Mouse (Mus musculus) bone marrow, adult 2 months (tissue): ENCODE data around the gene E2f2. TPM values are rescaled to one million over a fixed set of nuclear protein-coding genes. Genes with fewer than 3 reads are reported as not detected.

ENCODE experiments used
- H3K27ac ChIP-seq: fragments of 200-500 bp; 2 replicates; pipeline ENCODE4 v1.5.1; 2012; ENCODE audit warnings: low read depth, mild to moderate bottlenecking, control low read depth, inconsistent platforms, low read length; ENCODE audit not compliant: control insufficient read depth, poor library complexity, insufficient read depth
- H3K4me1 ChIP-seq: fragments of 200-500 bp; 2 replicates; pipeline ENCODE4 v1.6.1; 2011; ENCODE audit warnings: low read length; ENCODE audit not compliant: control insufficient read depth, insufficient read depth
- H3K4me3 ChIP-seq: fragments of 200-500 bp; replicated peaks from 2 replicates; pipeline ENCODE3; 2011; ENCODE audit warnings: mild to moderate bottlenecking, low read depth, low read length, control low read depth; ENCODE audit not compliant: control insufficient read depth
- CTCF ChIP-seq: fragments of 200-500 bp; IDR thresholded peaks from 2 replicates; pipeline ENCODE4 v1.5.1; 2011; ENCODE audit warnings: low read length, control low read depth; ENCODE audit not compliant: control insufficient read depth, insufficient read depth
- POLR2A ChIP-seq: fragments of 200-500 bp; IDR thresholded peaks from 2 replicates; pipeline ENCODE4 v1.6.1; 2011; ENCODE audit warnings: low read depth, mild to moderate bottlenecking, control low read depth, low read length, borderline replicate concordance; ENCODE audit not compliant: control insufficient read depth
- WGBS: fragments of 180-500 bp; shearing (Covaris S2); methylation state at CpG from one replicate; pipeline ENCODE4 v1.1.7; 2018; 5-methylcytosine and 5-hydroxymethylcytosine counted together
- polyA plus RNA-seq: library from polyadenylated mRNA; stranded (reverse); fragments of >200 nt; gene quantifications from 2 replicates; pipeline ENCODE4 v1.2.4, GENCODE M21; 2011; ENCODE audit warnings: low replicate concordance; ENCODE audit not compliant: missing spikeins, insufficient read depth, insufficient read length

Gene E2f2
- polyA plus RNA-seq, 1 experiment = 157 TPM

DNA sequence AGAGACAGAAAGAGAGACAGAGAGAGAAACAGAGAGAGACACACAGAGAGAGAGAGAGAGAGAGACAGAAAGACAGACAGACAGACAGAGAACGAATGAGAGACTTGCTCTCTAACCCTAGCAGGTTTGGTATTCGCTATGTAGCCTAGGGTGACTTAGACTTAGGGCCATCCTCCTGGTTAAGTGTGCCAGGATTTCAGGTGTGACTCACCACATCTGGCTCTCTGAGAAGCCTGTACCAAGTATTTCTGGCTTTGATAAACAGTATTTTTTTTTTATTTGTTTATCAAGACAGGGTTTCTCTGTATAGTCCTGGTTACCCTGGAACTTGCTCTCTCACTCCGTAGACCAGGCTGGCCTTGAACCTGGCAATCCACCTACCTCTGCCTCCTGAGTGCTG, 4.5 kb upstream of the E2f2 start:
- 89% methylated on average over 3 of the region's 3 CpGs for WGBS
- no peak overlapping the region for H3K4me3 ChIP-seq
- TF ChIP-seq CTCF = no peak
- TF ChIP-seq POLR2A = no peak

DNA sequence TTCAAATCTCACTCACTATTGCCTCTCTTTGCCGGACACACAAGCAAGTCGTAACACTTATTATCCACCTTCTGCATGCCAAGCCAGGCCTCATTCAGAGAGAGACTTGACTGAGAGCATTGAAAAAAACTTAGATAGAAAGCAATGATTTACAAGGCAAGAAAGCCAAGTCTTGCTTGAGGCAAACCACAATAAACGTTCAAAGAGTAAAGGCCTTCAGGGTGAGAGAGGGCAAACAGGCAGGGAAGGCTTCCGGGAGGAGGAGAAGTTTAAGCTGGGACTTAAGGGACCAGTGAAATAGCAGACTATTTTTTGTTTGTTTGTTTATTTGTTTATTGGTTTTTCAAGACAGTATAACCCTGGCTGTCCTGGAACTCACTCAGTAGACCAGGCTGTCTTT, 1.8 kb upstream of the E2f2 start:
- Histone ChIP-seq H3K27ac (no peak overlapping the region), H3K4me1 (peaks cover 5% of the 10 kb centered on the region; the same call in 1 of the 2 replicates), H3K4me3 (no peak overlapping the region)
- no peak for TF ChIP-seq POLR2A
- TF ChIP-seq CTCF = no peak
- WGBS = 74% methylated on average over 4 of the region's 4 CpGs

More for the DNA sequence above, 4.5 kb upstream of the E2f2 start:
- H3K4me1 ChIP-seq = no peaks in the 10 kb centered on the region
- no peak overlapping the region for H3K27ac ChIP-seq

DNA sequence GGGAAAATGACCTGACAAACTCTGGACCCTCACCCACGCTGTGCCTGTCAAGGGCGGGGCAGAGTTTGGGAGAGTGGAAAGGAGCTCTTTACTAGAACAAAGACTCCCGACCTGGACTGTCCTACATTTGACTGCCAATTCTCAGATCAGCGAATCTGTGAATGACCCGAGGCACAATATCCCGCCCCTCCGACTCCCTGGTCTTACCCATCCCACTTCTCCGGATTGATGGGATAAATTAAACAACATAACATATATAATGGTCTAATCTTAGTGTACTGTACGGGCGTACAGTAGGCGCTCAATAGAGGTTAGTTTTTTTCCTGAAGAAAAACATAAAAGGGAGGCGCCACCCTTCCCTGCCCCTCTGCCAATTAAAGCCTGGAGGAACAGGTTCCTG, 739 bp upstream of the E2f2 start:
- peaks cover 10% of the 10 kb centered on the region for H3K4me1 ChIP-seq
- 53% methylated on average over 12 of the region's 12 CpGs for WGBS
- peak overlapping the region; percentile 27 for H3K4me3 ChIP-seq
- H3K27ac ChIP-seq = no peak overlapping the region
- TF ChIP-seq POLR2A (no peak), CTCF (no peak)

DNA sequence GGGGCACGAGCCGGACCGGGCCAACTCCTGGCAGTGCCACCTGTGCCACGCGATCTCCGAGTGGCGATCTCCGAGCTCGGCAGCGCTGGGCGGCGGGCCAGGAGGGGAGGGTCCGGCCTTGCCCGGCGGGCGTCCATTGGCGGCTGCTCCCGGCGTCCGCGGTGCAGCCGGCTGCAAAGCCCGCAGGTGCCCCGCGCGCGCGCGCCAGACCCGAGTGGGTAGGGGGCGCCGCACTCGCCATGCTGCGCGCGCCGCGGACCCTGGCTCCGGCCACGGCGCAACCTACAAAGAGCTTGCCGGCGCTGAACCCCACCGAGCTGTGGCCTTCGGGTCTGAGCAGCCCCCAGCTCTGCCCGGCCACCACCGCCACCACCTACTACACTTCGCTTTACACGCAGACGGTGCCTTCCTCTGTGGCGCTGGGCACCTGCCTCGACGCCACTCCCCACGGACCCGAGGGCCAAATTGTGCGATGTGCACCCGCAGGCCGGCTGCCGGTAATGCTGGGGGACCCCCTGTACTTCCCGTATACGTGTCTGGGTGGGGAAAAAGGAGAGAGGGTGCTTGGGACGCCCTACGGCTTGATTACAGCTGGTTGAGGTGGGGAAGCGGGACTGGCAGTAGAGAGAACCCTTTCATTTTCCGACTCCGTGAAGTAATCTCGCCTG, 482 bp downstream of the E2f2 start:
- H3K27ac ChIP-seq = peak overlapping the region; percentile 97
- TF ChIP-seq CTCF (no peak), POLR2A (peak; percentile 43; the same call in 1 of the 2 replicates)
- peaks cover 17% of the 10 kb centered on the region for H3K4me1 ChIP-seq

DNA sequence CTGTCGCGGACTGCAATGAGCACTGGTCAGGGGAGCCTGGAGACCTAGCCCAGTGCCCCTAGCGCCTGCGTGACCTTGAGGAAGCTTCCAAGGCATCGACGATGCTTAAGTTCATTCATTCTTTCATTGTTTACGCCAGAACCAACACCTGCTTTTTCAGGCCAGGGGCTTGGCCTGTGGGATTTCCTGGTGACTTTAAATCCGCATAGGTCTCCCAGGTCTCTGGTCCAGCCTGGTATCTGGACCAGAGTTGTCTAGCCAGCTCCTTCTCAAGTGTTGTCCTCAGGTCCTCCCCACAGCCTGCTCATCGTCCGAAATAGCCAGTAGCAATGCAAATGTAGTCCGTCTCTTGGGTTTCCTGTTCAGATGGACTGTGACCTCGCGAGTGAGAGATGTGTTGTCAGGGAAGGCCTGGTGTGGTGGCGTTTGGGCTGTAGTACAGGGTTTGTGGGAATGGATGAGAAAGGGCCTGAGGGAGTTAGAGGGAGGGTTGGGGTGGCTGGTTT, 1.1 kb downstream of the E2f2 start:
- TF ChIP-seq CTCF = no peak
- TF ChIP-seq POLR2A = no peak; the same call in none of the 2 replicates
- peaks cover 17% of the 10 kb centered on the region for H3K4me1 ChIP-seq
- H3K27ac ChIP-seq = peak overlapping the region; percentile 97
- H3K4me3 ChIP-seq = peak overlapping the region; percentile 94
- WGBS = 3% methylated on average over 14 of the region's 14 CpGs

More for the DNA sequence above, 482 bp downstream of the E2f2 start:
- H3K4me3 ChIP-seq = peak overlapping the region; percentile 94
- under 1% methylated on average over 67 of the region's 67 CpGs for WGBS

DNA sequence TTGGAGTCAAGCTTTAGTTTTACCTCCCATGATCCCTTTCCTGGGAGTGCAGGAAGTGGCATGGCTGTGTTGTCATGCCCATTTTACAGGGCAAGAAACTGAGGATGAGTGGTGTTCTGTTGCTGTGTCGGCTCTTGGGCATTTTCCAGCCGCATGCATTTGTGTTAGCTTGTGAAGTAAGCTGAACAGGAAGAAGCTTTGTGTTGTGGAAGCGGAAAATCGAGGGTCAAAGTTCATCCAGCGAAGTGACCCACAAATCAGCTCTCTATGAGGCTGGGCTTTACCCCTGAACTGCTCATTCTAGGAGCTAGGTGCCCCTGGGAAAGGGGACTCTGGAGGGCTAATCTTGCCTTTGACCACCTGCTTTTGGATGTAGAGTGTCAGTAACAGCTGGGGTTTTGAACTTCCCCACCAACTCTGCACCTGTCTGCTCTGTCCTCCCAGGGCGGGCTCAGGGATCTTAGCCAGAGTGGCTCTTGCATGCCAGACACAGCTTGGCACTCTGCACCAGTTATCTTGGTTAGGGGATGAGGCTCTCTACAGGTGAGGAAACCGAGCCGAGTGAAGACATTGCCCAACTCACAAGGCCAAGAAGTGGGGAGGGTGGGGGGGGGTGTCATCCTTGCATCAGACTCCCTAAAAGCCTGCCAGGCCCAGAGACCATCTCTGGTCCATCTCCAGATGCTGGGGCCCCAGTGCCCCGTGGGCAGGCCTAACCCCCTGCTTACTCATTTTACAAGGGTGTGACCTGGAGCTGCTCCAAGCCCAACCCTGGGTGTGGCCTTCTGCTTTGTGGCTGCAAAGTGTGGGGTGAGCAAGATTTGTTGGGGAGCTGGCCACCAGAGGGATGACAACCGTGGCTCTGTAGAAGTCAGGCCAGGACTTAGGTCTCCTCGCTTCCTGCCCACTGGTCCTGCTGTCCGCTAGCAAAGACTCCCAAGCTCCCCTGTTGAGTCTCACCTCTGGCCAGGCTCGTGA, 2.3 kb downstream of the E2f2 start:
- TF ChIP-seq POLR2A (peak; percentile 96), CTCF (peak; percentile 57)
- peak overlapping the region; percentile 94 for H3K4me3 ChIP-seq
- H3K27ac ChIP-seq = peak overlapping the region; percentile 97
- peaks cover 17% of the 10 kb centered on the region for H3K4me1 ChIP-seq
- 31% methylated on average over 13 of the region's 13 CpGs for WGBS

DNA sequence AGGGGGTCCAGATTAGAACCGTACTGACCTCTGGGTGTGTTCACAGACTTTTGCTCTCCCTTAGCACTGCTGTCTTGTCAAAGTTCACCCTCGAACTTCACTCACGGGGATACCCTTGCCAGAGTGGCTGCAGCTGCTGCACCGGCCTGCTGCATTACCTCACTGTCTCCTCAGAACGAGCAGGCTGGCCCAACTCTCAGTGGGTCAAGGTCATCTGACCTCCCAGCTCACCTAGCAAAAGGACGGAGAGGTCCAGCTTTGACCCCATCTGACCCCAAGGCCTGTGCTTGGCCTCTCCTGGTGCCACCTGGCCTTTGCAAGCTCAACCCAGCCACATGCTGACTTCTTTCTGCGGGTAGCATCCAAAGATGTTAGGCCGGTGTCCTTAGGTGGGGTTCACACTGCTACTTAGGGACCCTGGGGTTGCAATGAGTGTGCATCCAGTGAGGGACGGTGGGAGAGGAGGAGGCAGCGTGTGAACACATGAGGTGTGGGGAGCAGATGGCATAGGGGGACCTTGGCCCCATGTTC, 3.9 kb downstream of the E2f2 start:
- Histone ChIP-seq H3K4me3 (peak overlapping the region; percentile 19), H3K4me1 (peaks cover 17% of the 10 kb centered on the region), H3K27ac (peak overlapping the region; percentile 97)
- 78% methylated on average over 10 of the region's 10 CpGs for WGBS
- TF ChIP-seq POLR2A (peak; percentile 52; the same call in 1 of the 2 replicates), CTCF (no peak)

DNA sequence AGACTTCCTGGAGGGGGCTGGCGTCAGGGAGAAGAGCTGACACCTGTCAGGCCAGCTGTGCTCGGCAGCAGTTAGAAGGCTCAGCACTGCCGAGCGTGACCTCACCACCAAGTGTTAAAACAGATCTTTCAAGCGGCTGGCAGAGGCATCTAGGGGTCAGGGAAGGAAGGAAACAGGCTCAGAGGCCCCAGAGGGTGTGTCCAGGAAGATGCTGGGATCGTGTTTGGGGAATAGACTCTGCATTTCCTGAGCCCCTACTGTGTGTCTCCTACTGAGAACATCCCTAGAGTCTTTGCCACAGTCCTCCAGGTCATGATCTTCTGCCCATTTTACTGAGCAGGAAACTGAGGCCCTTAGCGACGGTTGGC, 5.0 kb downstream of the E2f2 start:
- Histone ChIP-seq H3K27ac (peak overlapping the region; percentile 97), H3K4me1 (peaks cover 17% of the 10 kb centered on the region), H3K4me3 (peak overlapping the region; percentile 37)
- TF ChIP-seq POLR2A = no peak
- no peak for TF ChIP-seq CTCF
- 3% methylated on average over 8 of the region's 8 CpGs for WGBS
